Mouse (Mus musculus) c-Kit-positive CD71-positive TER-119-negative erythroid progenitor cells, embryonic 14.5 days (primary cell): ENCODE results near the gene Fnip2.

Experiments used
- DNase-seq: peaks from one replicate; pipeline ENCODE4 v3.0.0-alpha.2; 2013; ENCODE audit warnings: low read depth

Gene Fnip2

DNA sequence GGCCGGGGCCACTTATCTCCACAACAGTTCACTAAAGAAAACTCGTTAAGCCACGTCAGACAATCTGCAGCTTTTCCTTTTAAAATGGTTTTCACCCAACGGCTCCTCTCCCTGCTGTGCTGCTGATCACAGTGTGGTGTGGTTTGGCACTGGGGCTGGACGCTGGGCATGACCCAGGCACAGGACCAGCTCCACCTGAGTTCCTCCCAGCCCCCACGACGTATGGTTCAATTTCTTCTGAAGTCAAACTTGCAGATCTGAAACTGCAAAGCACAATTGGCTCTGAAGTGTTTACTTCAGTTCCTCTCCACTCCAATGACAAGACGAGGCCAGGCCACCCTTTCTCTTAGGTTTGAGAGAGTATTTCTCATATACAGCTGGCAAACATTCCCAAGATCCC lies 39.1 kb downstream of the Fnip2 start:
- no peak for DNase-seq

DNA sequence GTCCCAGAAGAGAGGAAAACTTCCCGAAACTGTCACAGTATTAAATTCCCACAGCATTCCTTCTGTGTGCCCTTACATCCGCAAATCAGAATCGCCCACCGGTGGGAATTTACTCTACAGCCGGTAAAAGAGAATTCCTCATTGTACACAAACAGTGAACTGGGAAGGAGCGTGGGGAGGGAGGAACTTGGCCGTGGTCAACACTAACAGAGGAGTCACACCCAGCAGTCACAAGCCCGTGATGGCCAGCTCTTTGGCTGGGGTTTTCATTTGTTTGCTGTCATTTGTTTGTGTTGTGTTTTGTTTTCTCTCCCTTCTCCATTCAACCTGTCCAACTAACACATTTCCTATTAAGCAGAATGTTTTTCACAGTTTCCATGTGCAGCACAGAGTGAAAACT lies 39.7 kb downstream of the Fnip2 start:
- no peak for DNase-seq

DNA sequence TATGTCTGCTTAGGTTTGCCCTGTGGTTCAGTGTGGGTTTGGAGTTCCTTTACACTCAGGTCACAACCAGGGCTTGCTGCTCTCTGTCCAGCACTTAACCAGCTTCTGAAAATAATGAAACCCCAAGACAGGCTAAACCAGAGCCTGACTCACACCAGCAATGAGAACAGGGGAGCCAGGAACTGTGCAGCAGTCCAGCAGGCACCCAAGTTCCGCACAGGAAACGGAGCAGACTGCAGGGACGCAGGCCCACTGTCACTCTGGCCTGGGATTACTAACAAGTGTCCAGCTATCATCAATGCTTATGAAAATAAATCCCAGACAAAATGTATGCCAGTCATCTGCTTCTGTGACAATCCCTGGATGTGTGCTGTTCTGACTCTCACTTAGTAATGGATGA lies 40.1 kb downstream of the Fnip2 start:
- DNase-seq: no peak

DNA sequence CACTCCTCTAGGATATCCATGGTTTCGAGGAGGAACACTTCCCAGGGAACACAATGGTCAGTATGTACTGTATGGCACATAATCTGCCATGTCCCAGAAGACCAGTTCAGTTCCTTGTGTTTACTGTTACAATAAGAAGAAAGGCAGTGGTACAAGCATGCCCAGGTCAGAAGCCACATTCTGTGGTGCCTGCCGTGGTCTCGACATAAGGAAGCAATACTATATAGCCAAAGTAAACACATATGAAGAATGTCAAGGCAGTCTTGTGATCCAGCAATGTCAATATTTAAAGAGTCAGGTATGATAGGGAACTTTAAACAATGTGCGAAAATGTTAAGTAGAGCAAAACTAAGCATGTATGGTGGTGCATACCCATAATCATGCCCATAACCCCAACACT lies 44.2 kb downstream of the Fnip2 start:
- DNase-seq: no peak

DNA sequence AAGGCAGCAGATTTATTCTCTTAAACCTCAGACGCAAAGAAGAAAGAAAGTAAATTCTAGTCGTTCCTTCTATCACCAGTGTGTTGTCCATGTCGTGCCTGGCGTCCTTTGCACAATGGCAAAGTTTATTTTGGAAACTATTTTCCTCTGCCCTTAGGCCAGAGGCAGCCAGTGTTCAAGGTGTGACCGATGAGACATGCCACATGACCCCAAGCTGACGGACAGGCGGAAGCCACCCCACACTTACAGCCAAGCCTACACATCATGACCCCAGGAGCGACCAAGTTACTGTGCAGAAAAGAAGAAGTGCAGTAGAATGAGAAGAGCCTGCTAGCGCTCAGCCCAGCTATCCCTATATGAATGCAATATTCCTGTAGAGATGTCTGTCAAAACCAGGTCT lies 47.7 kb downstream of the Fnip2 start:
- DNase-seq: no peak

- DNase-seq: no peak
Measured at GRCm38 (mm10) chr3:79518761-79519527, 48.7 kb downstream of the Fnip2 start.

- DNase-seq: no peak
Measured at GRCm38 (mm10) chr3:79517884-79518591, 49.6 kb downstream of the Fnip2 start.

DNA sequence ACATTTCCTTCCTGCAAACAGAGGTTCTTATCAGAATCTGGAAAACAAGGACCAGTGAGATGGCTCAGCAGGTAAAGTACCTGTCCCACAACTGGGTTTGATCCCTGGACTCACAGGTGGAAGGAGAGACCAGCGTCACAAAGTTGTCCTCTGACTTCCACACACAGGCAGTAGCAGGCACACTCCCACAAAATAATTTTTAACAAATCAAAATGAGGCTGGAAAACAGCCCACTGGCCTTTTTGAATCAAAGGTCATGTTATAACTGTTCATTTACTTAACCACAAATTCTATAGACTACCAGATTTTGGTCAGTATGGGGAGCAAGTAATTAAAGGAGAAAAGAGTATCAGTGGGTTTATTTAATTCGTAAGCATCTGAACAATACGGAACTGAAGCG lies 50.6 kb downstream of the Fnip2 start:
- DNase-seq: no peak

DNA sequence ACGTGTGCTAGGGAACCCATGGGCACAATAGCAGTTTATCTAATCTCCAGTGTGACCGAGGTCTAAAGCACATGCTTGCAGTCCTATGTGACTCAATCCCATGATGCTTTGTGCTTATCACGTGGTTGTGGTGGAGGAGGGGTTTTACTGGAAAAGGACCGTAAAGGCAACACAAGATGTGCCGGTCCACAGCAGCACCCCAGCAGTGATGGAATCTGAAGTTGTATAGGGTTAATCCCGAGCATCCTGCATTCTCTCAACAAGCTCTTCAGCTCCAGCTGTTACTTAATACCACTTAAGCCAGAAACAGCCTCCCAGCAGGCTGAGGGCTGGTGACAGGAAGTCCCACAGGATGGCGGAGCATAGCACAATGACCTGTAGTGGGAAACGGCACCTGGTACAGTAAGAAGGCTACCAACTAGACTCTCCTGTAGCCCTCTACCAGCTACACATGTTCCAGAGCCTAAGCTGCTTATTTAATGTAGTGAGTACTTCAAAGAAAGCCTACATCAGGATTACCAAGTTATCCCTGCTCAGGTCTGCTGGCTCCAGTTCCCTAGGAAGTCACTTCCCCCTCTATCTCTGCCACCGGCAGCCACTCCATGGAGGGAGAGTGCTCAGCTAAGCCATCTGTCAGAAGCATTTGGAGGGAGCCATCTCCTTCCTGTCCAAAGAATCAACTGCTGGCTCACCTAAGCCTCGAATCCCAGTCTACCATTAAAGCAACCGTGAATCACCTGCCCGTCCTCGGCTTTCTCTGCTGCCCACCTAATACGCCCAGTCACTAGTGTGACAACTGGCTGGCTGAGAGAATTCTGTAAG lies 51.3 kb downstream of the Fnip2 start:
- DNase-seq: no peak

DNA sequence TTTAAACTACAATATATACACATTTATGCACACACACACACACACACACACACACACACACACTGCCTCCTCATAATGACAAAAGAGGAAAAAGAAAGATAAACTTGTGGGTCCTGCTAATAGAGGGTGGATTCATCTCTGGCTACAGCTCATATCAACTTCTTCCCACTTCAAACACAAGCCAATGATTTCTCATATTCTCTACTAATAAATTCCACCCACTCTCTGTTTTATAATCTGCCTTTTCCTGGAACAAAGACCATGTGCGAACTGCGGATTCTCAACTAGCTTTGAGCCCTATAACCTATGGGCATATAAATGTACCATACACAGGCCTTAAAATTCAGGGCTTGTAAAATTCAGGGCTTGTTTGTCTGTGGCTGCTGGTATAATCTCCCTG lies 53.3 kb downstream of the Fnip2 start:
- no peak for DNase-seq

DNA sequence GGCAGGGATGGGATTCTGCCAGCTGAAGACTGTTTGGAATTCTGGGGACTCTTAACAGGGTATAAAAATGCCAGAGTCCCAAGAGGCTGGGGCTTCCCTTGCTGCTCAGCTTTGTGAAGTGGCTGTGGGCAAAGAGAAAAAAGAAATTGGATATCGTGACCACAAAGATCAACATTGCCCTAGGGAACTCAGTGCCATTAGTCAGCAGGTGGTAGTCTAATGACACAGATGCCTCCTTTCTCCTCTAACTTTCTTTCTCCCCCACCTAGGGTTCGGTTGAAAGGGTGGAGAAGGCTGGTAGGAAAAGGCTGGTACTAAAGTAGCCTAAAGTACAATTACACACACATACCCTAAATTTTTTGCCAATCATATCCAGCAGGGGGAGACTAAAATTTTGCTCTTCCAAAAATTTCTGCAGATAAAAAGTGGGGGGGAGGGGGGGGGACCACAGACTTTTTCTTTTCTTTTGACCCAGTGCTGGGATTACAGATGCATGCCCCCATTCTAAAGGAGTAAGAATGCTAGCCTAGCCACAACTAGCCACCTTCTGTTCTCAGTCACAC lies 66.3 kb downstream of the Fnip2 start:
- DNase-seq: no peak

DNA sequence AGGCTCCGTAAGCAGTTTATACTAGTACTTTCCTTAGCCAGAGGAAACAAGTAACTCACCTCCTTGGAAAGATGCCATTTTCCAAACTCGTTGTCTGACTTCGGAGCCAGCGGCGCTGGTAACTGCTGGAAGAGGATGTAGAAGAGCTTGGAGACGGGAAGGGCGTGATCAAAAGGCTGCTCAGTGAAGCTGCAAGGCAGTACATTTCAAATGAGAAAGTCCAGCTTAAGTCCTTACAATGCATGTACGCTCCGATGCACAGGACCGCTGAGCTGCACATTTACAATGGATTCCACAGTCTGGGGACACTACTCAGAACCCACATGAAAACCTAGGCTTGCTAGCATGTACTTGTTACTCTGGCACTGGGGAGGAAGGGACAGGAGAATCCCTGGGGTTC lies 67.3 kb downstream of the Fnip2 start:
- DNase-seq: no peak

GRCm38 (mm10) chr3:79496668-79497067 lies 70.9 kb downstream of the Fnip2 start:
- no peak for DNase-seq

DNA sequence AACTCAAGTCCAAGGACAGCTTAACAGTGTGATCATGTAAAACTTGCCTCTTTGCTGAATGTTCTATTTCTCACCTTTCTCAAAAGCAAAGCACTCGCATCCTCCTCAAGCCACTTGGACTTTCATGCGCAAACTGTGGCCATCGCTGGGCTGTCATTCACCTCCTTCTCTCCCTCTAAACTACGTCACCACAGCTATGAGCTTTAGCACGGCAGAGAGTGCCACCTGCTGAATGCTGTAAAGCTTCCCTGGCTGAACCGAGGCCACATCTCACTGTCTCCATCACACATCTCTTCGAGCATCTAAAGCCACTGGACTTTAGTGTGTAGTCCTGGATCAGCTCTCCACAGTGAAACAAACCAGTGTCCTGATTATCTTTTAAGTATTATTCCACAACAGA lies 72.4 kb downstream of the Fnip2 start:
- no peak for DNase-seq

- DNase-seq: no peak
Measured at GRCm38 (mm10) chr3:79494028-79494427, 73.6 kb downstream of the Fnip2 start.

DNA sequence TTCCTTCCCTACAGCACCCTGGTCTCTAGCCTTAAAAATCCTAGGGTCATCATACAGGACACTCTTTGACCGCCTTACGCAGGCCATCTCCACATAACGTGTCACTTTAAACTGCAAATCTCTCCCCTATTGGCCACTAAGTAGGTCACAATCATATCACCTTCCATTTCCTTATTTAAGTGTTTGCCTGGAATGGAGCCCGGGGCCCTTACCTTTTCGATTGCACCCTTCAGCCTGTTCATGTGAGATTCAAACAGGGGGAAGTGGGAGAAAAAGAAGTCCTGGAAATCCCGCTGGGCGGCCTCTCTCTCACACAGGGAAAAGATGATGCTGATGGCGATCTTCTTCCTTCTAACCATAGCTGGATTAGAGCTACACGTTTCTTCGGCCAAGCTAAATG lies 74.5 kb downstream of the Fnip2 start:
- DNase-seq: no peak

DNA sequence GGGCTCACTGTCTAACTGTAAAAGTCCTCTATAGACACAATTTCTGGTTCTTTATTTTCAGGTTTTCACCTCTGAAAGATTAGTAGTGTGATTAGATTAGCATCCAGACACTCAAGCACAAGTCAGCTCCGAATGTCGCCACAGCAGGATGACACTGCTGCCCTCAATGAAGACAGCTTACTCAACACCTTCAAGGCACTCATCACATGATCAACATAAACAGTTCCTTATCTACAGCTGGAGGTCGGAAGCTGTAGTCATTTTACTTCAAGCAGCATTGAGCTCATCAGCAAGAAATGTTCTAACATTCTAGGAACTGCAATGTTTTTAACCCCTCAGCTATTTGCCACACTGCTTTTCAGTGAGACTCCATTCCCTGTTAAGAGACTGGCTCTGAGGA lies 76.0 kb downstream of the Fnip2 start:
- DNase-seq: no peak

DNA sequence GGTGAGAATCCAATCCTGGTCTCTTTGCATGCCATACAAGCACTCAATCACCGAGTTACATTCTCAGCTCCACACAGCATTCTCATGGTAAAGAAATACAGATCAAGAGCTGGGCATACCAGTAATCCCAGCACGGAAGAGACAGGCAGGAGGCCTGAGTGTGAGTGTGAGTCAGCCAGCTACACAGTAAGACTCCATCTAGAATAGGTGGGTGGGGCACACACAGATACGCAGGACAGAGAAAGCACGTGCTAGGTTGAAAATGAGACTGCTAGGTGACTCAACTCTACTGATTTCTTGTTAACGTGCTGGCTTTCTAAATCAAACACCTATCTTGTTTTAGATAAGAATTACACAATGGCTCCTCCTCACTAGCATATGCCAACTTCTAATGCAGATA lies 77.5 kb downstream of the Fnip2 start:
- no peak for DNase-seq

DNA sequence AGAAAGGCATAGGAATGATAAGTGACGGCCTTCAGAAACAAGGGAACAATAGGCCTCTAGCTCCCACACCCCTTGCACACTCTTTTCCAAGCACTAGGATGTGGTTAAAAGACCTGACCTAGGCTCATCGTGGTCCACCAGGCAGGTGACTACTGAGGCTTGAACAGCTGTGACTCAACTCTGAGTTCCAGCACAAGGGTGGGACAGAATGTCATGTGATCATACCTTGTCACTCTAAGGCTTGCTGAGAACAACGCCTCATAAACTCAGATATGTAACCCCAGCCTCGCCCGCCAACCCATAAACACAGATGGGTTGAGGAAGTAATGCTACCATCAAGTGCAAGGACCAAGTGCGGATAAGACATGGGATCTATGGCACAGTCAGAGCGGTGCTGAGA lies 79.6 kb downstream of the Fnip2 start:
- no peak for DNase-seq

DNA sequence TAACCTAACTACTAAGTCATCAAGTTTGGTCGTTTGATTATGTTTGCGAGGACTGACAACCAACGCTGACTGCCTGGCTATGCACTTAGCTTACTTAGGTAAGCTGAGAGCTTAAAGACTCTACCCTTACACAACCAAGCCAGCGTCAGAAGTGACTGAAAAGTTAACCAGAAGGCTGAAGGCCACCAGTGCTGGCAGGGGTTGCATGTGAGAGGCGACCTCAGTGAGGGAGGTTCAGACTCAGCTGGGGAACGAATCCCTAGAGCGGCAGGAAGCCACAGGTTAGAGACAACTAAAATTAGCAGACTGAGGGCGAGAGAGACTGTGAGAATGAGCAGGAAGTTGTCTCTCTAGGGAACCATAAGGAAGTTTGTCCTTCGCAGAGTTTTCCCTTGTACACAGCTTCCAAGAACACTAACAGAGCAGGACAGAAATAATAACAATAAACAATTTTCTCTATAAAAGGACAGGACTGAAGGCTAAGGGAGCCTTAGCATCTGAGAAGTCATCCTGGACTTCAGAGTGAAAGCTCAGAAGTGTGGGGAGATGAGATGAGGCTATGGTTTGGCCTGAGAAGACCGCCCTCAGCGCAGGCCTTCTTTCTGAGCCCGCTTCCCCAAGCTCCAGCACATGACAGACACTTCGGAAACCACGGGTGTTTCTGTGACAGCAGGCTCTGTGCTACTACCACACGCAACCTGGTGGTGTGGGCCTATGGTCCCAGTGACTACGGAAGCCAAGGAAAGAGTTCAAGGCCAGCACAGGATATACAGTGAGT lies 83.1 kb downstream of the Fnip2 start:
- no peak for DNase-seq

GRCm38 (mm10) chr3:79478880-79479279 lies 88.7 kb downstream of the Fnip2 start:
- DNase-seq: no peak

DNA sequence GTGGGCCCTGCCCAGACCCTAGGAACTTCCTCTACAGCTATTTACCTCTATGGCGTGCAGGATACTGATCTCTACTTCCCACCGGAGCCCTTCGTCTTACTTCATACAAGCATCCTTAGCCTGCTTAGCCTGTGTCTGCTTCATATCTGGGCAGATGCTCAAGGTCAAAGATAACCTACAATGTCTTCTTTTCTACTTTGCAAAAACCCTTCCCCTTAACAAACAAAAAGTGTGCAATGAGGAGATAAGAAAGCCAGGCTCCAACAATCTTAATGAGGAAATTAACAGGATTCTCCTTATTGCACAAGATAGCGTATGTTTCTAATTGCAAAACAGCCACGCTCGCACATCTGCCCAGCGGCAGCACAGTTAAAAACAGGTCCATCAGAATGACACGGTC lies 89.2 kb downstream of the Fnip2 start:
- DNase-seq: peak; percentile 30
